Mouse (Mus musculus) heart, postnatal 0 days (tissue): ENCODE measurements at regions not wholly inside any gene's neighbourhood (a gene's known extent, or its start where the extent isn't known, plus 50 kb on each side); places are given as distances from the start of the nearest gene placed in this dataset.
A peak's percentile ranks its signal among the peaks of the same experiment; 100 is the strongest.
"Not testable (repeated sequence)": the region's sequence is repeated elsewhere in the genome, so short reads cannot be mapped to it uniquely, and the experiment has no call there.

ENCODE experiments used
- ATAC-seq: fragments of 200-750 bp; cut with Nextera tagmentation; 2 replicates; pipeline ENCODE4 v1.8.0; 2017; ENCODE audit warnings: low read depth, moderate number of reproducible peaks, moderate library complexity; ENCODE audit not compliant: insufficient read depth
- DNase-seq: peaks from one replicate; pipeline ENCODE4 v3.0.0-alpha.2; 2016; ENCODE audit warnings: low spot score
- H3K27ac ChIP-seq: fragments of 300-500 bp; sonication (generic); 2 replicates; pipeline ENCODE4 v1.5.1; 2014; ENCODE audit warnings: low read depth, mild to moderate bottlenecking
- H3K27me3 ChIP-seq: fragments of 300-500 bp; sonication (generic); 2 replicates; pipeline ENCODE4 v1.6.1; 2014; ENCODE audit warnings: low read length, mixed read lengths; ENCODE audit not compliant: control insufficient read depth, insufficient read depth
- H3K36me3 ChIP-seq: fragments of 300-500 bp; sonication (generic); replicated peaks from 2 replicates; pipeline ENCODE4 v1.6.1; 2014; ENCODE audit warnings: low read length, mixed read lengths; ENCODE audit not compliant: control insufficient read depth, insufficient read depth
- H3K4me1 ChIP-seq: fragments of 300-500 bp; sonication (generic); 2 replicates; pipeline ENCODE4 v1.6.1; 2014; ENCODE audit warnings: antibody characterized with exemption; ENCODE audit not compliant: control insufficient read depth, insufficient read depth
- H3K4me2 ChIP-seq: fragments of 300-500 bp; sonication (generic); 2 replicates; pipeline ENCODE4 v1.6.1; 2014; ENCODE audit warnings: low read depth, mild to moderate bottlenecking, low read length, moderate library complexity
- H3K4me3 ChIP-seq: fragments of 300-500 bp; sonication (generic); 2 replicates; pipeline ENCODE4 v1.5.1; 2014; ENCODE audit warnings: low read depth, low read length
- H3K9ac ChIP-seq: fragments of 300-500 bp; sonication (generic); replicated peaks from 2 replicates; pipeline ENCODE4 v1.6.1; 2014; ENCODE audit warnings: low read depth, low read length, mixed read lengths
- H3K9me3 ChIP-seq: fragments of 300-500 bp; sonication (generic); replicated peaks from 2 replicates; pipeline ENCODE4 v1.6.1; 2016; ENCODE audit warnings: low read length; ENCODE audit not compliant: control insufficient read depth
- CTCF ChIP-seq: IDR thresholded peaks from 2 replicates; pipeline ENCODE4 v1.5.1; 2016; ENCODE audit warnings: antibody characterized with exemption, control low read depth, low read depth
- EP300 ChIP-seq: IDR thresholded peaks from 2 replicates; pipeline ENCODE4 v1.6.1; 2016; ENCODE audit warnings: antibody characterized with exemption, low read depth
- WGBS: fragments of 180-500 bp; shearing (Covaris S2); extraction: QIAGEN DNeasy Blood & Tissue Kit; methylation state at CpG from one replicate; pipeline ENCODE4 v1.1.7; 2014; 5-methylcytosine and 5-hydroxymethylcytosine counted together

- TF ChIP-seq CTCF (no peak), EP300 (no peak)
- Histone ChIP-seq H3K4me3 (no peak overlapping the region), H3K9me3 (no peaks in the 10 kb centered on the region), H3K4me2 (no peak overlapping the region), H3K27me3 (no peaks in the 10 kb centered on the region), H3K9ac (no peak overlapping the region), H3K27ac (no peak overlapping the region), H3K4me1 (no peaks in the 10 kb centered on the region), H3K36me3 (no peaks in the 10 kb centered on the region)
- no peak for ATAC-seq
- 51% methylated on average over 6 of the region's 6 CpGs for WGBS
- DNase-seq = no peak
These were observed 130.6 kb downstream of the Katnal1 start for GRCm38 (mm10) chr5:148798541-148798940.

GRCm38 (mm10) chr5:148796072-148796471, 133.0 kb downstream of the Katnal1 start:
- H3K27ac ChIP-seq = no peak overlapping the region
- no peaks in the 10 kb centered on the region for H3K36me3 ChIP-seq
- ATAC-seq (no peak), DNase-seq (no peak)
- TF ChIP-seq EP300 (no peak), CTCF (no peak)
- no peak overlapping the region for H3K4me2 ChIP-seq
- 36% methylated on average over 4 of the region's 4 CpGs for WGBS
- no peak overlapping the region for H3K9ac ChIP-seq
- no peaks in the 10 kb centered on the region for H3K9me3 ChIP-seq
- H3K4me3 ChIP-seq = no peak overlapping the region
- H3K4me1 ChIP-seq = no peaks in the 10 kb centered on the region
- H3K27me3 ChIP-seq = no peaks in the 10 kb centered on the region

GRCm38 (mm10) chr5:148794465-148794864, 134.7 kb downstream of the Katnal1 start:
- DNase-seq (no peak), ATAC-seq (peak; percentile 52; the same call in 1 of the 2 replicates)
- Histone ChIP-seq H3K27me3 (no peaks in the 10 kb centered on the region), H3K4me3 (no peak overlapping the region), H3K36me3 (no peaks in the 10 kb centered on the region), H3K9me3 (no peaks in the 10 kb centered on the region), H3K4me1 (no peaks in the 10 kb centered on the region), H3K4me2 (no peak overlapping the region), H3K27ac (no peak overlapping the region), H3K9ac (no peak overlapping the region)
- TF ChIP-seq CTCF (peak; percentile 68), EP300 (no peak)
- 27% methylated on average over 15 of the region's 15 CpGs for WGBS

- Histone ChIP-seq H3K27ac (no peak overlapping the region), H3K9me3 (no peaks in the 10 kb centered on the region), H3K4me1 (no peaks in the 10 kb centered on the region), H3K4me2 (no peak overlapping the region), H3K36me3 (no peaks in the 10 kb centered on the region), H3K27me3 (no peaks in the 10 kb centered on the region), H3K9ac (no peak overlapping the region), H3K4me3 (no peak overlapping the region)
- DNase-seq = peak; percentile 51
- TF ChIP-seq CTCF = peak; percentile 99
- TF ChIP-seq EP300 = no peak
- WGBS = 8% methylated on average over 14 of the region's 14 CpGs
- ATAC-seq = no peak
These were observed 136.2 kb downstream of the Katnal1 start for GRCm38 (mm10) chr5:148792736-148793440.

- H3K9me3 ChIP-seq = no peaks in the 10 kb centered on the region
- H3K36me3 ChIP-seq = no peaks in the 10 kb centered on the region
- no peaks in the 10 kb centered on the region for H3K4me1 ChIP-seq
- no peak overlapping the region for H3K4me3 ChIP-seq
- no peak for TF ChIP-seq EP300
- TF ChIP-seq CTCF = no peak
- DNase-seq (no peak), ATAC-seq (no peak)
- 65% methylated on average over 6 of the region's 6 CpGs for WGBS
- no peaks in the 10 kb centered on the region for H3K27me3 ChIP-seq
- no peak overlapping the region for H3K27ac ChIP-seq
- no peak overlapping the region for H3K9ac ChIP-seq
- H3K4me2 ChIP-seq = no peak overlapping the region
These were observed 137.5 kb downstream of the Katnal1 start for GRCm38 (mm10) chr5:148791651-148792050.

GRCm38 (mm10) chr5:148790343-148790742, 138.8 kb downstream of the Katnal1 start:
- H3K9ac ChIP-seq, H3K4me2 ChIP-seq, ATAC-seq, DNase-seq, H3K36me3 ChIP-seq, H3K27ac ChIP-seq, H3K4me1 ChIP-seq, H3K4me3 ChIP-seq, H3K9me3 ChIP-seq, H3K27me3 ChIP-seq: not testable (repeated sequence)
- WGBS = 71% methylated on average over 6 of the region's 6 CpGs
